Mouse (Mus musculus) testis, postnatal 14 days (tissue): ENCODE results near the gene Map4k2.
A peak's percentile ranks its signal among the peaks of the same experiment; 100 is the strongest.

ENCODE experiments used
- DNase-seq: peaks from one replicate; pipeline ENCODE4 v3.0.0; 2021; ENCODE audit warnings: low spot score

The Map4k2 gene

DNA sequence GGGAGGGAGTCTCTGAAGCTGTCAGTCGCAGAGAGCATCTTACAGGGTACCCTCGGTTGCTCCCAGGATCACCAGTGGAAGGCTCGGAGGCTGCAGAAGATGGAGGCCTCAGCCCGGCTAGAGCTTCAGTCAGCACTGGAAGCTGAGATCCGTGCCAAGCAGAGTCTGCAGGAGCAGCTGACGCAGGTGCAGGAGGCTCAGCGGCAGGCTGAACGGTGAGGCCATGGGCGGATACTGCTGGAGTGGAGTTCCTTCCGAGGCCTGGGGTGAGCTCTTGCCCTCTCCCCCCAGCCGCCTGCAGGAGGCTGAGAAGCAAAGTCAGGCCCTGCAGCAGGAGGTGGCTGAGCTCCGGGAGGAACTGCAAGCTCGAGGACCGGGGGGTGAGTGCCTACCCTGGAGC lies 25.4 kb upstream of the Map4k2 start:
- DNase-seq = no peak

- no peak for DNase-seq
These were observed 22.8 kb upstream of the Map4k2 start for GRCm38 (mm10) chr19:6318145-6318544.

GRCm38 (mm10) chr19:6321358-6321757 lies 19.6 kb upstream of the Map4k2 start:
- DNase-seq = no peak

DNA sequence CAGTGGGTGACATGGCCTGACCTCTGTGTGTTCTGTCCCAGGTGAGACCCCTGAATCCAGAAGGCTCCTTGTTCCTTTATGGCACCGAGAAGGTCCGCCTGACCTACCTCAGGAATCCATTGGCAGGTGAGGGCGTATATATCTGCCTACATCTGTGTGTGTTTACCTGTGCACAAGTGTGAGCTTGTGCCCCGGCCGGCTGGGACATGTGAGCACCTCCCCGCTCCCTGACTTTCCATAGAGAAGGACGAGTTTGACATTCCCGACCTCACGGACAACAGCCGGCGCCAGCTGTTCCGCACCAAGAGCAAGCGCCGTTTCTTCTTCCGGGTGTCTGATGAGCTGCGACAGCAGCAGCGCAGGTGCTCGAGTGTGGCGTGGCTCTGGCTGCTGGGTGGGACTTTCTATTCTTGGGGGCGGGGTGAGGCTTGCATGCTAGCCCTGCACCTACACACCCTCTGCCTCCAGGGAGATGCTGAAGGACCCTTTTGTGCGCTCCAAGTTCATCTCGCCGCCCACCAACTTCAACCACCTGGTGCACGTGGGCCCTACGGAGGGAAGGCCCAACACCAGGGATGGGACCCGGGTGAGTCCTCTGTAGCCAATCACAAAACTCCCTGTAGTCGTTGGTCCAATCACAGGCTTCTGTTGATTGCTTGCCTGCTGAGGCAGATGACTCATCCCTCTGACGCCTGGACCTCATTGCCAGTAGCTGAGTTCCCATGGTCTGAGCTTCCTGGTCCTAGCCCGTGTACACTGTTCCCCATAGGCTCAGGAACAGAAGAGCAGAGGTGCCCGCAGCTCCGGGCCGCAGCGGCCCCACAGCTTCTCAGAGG lies 18.9 kb upstream of the Map4k2 start:
- DNase-seq = peak; percentile 66

DNA sequence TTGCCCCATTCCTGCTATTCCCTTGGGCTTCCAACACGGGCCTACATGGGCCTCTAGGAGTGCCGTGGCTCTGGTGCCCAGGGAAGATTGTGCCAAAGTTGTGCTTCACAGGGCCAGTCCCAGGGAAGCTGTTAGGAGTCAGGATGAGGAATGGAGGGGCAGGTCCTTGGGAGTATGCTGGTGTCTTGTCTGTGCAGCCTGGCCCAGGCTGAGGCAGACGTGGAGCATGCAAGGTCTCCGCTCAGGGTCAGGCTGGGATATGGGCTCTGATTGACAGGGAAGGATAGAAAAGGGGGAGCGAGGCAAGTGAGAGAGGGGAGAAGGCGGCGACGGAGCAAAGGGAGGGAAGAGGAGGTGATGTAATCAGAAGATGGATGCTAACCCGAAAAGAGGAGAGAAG lies 16.2 kb upstream of the Map4k2 start:
- no peak for DNase-seq

GRCm38 (mm10) chr19:6331178-6331577 lies 9.8 kb upstream of the Map4k2 start:
- no peak for DNase-seq

- DNase-seq = no peak
These were observed 9.0 kb upstream of the Map4k2 start for GRCm38 (mm10) chr19:6331719-6332516.

- no peak for DNase-seq
These were observed 7.0 kb upstream of the Map4k2 start for GRCm38 (mm10) chr19:6333761-6334595.

- peak; percentile 93 for DNase-seq
These were observed 6.1 kb upstream of the Map4k2 start, which contains the start of gene Men1 for GRCm38 (mm10) chr19:6334673-6335457. Men1 (plus strand) TSS chr19:6334979.

DNA sequence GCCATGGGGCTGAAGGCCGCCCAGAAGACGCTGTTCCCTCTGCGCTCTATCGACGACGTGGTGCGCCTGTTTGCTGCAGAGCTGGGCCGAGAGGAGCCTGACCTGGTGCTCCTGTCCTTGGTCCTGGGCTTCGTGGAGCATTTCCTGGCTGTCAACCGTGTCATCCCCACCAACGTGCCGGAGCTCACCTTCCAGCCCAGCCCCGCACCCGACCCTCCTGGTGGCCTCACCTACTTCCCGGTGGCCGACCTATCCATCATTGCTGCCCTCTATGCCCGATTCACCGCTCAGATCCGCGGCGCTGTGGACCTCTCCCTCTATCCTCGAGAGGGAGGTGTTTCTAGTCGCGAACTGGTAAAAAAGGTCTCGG lies 5.5 kb upstream of the Map4k2 start:
- no peak for DNase-seq

- DNase-seq = no peak
These were observed 4.0 kb upstream of the Map4k2 start for GRCm38 (mm10) chr19:6336920-6337319.

GRCm38 (mm10) chr19:6338171-6338570 lies 2.8 kb upstream of the Map4k2 start:
- DNase-seq = no peak

DNA sequence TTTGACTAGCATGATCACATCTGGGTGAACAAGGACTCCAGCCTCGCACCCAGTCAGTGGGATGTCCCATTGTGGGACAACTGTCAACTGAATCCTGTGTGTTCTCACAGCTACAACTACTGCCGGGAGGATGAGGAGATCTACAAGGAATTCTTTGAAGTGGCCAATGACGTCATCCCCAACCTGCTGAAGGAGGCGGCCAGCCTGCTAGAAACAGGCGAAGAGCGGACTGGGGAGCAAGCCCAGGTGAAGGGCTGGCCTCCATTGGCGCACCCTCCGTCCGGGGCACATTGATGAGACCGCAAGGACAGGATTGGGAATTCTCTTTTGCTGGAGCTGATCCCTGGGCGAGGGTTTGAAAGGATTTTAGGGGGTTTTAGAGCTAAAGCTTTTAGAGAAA lies 2.2 kb upstream of the Map4k2 start:
- no peak for DNase-seq

- no peak for DNase-seq
These were observed 1.7 kb upstream of the Map4k2 start for GRCm38 (mm10) chr19:6339191-6339590.

GRCm38 (mm10) chr19:6339890-6340504 lies 938 bp upstream of the Map4k2 start:
- no peak for DNase-seq

GRCm38 (mm10) chr19:6341453-6342077 lies 630 bp downstream of the Map4k2 start:
- DNase-seq = no peak

DNA sequence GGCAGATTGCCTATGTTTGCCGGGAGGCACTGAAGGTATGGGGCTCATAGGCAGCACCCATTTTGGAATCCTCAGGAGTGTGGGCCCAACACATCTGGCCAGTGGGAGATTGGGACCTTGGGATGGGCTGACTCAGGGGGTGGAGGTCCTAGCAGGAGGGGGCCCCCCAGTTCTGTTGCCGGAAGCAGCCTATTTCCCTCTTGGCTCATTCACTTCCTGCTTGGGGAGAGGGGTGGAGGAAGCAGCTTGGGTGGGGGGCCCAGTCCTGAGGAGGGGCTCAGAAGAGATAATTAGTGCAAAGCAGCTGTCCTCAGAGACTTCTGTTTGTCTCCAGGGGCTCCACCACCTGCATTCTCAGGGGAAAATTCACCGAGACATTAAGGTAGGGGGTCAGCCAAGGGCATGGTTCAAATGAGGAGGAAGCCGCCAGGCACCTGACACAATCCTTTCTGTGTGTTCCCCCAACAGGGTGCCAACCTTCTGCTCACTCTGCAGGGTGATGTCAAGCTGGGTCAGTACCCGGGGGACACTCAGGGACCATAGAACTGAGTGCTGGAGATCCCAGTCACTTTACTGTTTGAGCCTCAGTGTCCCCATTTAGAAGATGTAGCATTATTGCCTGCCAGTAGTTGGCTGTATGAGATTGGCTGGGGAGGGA lies 1.5 kb downstream of the Map4k2 start:
- DNase-seq = no peak

GRCm38 (mm10) chr19:6343066-6343925 lies 2.4 kb downstream of the Map4k2 start:
- no peak for DNase-seq

DNA sequence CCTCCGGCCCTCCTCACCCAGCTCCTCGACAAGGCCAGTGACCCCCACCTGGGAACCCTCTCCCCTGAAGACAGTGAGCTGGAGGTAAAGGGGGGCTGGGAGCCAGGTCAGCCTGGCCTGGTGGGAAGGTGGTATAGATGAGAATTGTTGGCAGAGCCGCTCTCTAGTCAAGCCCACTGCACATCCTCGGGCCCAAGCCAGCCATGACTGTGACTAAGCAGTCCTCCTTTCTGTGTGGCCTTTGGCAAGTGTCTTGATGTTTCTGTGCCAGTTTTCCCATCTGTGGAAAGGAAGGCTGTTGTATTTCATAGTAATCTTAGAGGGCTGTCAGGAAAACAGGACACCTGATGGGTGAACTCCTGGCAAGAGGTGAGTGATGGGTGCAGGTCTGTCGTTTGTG lies 3.1 kb downstream of the Map4k2 start:
- DNase-seq = no peak
